Mouse (Mus musculus) neural tube, embryonic 15.5 days (tissue): ENCODE results near the gene Prok2. TPM values are rescaled to one million over a fixed set of nuclear protein-coding genes. Genes with fewer than 3 reads are reported as not detected.

Experiments
- ATAC-seq: fragments of 200-750 bp; cut with Nextera tagmentation; 2 replicates; pipeline ENCODE4 v1.8.0; 2017; ENCODE audit warnings: mild to moderate bottlenecking, moderate TSS enrichment, moderate library complexity; ENCODE audit not compliant: low FRiP score
- H3K27ac ChIP-seq: fragments of 300-500 bp; sonication (generic); replicated peaks from 2 replicates; pipeline ENCODE4 v1.5.1; 2015; ENCODE audit warnings: mild to moderate bottlenecking, inconsistent platforms
- H3K27me3 ChIP-seq: fragments of 300-500 bp; sonication (generic); replicated peaks from 2 replicates; pipeline ENCODE4 v1.6.1; 2015; ENCODE audit warnings: inconsistent platforms
- H3K36me3 ChIP-seq: fragments of 300-500 bp; sonication (generic); 2 replicates; pipeline ENCODE4 v1.6.1; 2015; ENCODE audit warnings: inconsistent platforms
- H3K4me1 ChIP-seq: fragments of 300-500 bp; sonication (generic); 2 replicates; pipeline ENCODE4 v1.6.1; 2015; ENCODE audit warnings: inconsistent platforms
- H3K4me2 ChIP-seq: fragments of 300-500 bp; sonication (generic); 2 replicates; pipeline ENCODE4 v1.6.1; 2015; ENCODE audit warnings: inconsistent platforms, mild to moderate bottlenecking, moderate library complexity
- H3K4me3 ChIP-seq: fragments of 300-500 bp; sonication (generic); replicated peaks from 2 replicates; pipeline ENCODE4 v1.5.1; 2015; ENCODE audit warnings: mild to moderate bottlenecking, inconsistent platforms
- H3K9ac ChIP-seq: fragments of 300-500 bp; sonication (generic); replicated peaks from 2 replicates; pipeline ENCODE4 v1.6.1; 2015; ENCODE audit warnings: mild to moderate bottlenecking, inconsistent platforms
- H3K9me3 ChIP-seq: fragments of 300-500 bp; sonication (generic); replicated peaks from 2 replicates; pipeline ENCODE4 v1.6.1; 2016; ENCODE audit warnings: inconsistent platforms
- WGBS: fragments of 180-500 bp; shearing (Covaris S2); methylation state at CpG from one replicate; pipeline ENCODE4 v1.1.7; 2015; ENCODE audit warnings: mixed read lengths; 5-methylcytosine and 5-hydroxymethylcytosine counted together
- polyA plus RNA-seq: library from polyadenylated mRNA; unstranded; fragments of >200 nt; fragmentation: Nextera tagmentation; extraction: Ambion mirVana; gene quantifications from 2 replicates; pipeline ENCODE4 v1.2.1, GENCODE M21; 2015

Gene Prok2
- polyA plus RNA-seq, 1 experiment from 2014 or later, result 0.31 TPM

DNA sequence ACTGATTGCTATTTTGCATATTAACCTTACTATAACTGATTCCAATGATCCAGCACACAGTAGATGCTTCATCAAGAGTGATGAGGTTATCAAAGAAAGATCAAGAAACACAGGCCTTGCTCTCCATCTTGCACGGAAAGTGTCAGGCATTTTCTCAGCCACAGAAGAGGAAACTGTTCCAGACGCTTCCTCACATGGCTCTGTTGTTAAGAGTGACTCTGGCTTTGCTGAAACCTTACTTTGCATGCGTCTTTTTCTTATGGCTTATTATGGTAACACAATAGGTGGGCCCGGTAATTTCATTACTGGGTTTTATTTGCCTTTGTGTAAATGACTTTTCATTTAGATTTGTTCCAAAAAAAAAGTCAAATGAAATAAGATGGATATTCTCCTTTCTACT is 5.7 kb upstream of the Prok2 start:
- no peak for ATAC-seq
- no peak overlapping the region for H3K4me2 ChIP-seq
- no peak overlapping the region for H3K27ac ChIP-seq
- H3K9ac ChIP-seq, result no peak overlapping the region
- no peak overlapping the region for H3K4me3 ChIP-seq
- H3K27me3 ChIP-seq, result peaks cover 27% of the 10 kb centered on the region
- H3K36me3 ChIP-seq, result no peaks in the 10 kb centered on the region
- peaks cover 1% of the 10 kb centered on the region for H3K4me1 ChIP-seq
- 62% methylated on average over 4 of the region's 4 CpGs for WGBS
- H3K9me3 ChIP-seq, result no peaks in the 10 kb centered on the region

DNA sequence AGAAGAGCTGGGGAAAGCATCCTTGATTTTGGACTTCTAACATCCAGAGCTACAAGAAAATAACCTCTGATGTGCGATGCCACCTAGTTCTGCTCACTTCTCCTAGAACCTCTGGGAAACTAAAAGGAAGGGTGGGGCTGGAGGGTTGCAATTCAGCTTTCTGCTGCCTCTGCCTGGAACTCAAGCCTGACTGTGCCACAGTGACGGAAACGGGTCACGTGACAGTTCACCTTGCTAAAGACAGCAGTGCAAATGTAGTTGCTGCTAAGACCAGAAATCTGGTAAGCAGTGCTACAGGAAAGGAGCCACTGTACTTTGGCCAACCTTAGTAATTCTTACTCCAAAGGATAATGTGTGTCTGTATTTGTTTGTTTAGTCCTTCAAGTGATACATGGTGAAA is 3.7 kb upstream of the Prok2 start:
- no peak overlapping the region for H3K27ac ChIP-seq
- WGBS, result 89% methylated on average over 4 of the region's 4 CpGs
- H3K4me3 ChIP-seq, result no peak overlapping the region
- H3K36me3 ChIP-seq, result no peaks in the 10 kb centered on the region
- no peak for ATAC-seq
- peaks cover 45% of the 10 kb centered on the region for H3K27me3 ChIP-seq
- H3K4me1 ChIP-seq, result peaks cover 16% of the 10 kb centered on the region
- H3K9me3 ChIP-seq, result no peaks in the 10 kb centered on the region
- no peak overlapping the region for H3K4me2 ChIP-seq
- no peak overlapping the region for H3K9ac ChIP-seq

DNA sequence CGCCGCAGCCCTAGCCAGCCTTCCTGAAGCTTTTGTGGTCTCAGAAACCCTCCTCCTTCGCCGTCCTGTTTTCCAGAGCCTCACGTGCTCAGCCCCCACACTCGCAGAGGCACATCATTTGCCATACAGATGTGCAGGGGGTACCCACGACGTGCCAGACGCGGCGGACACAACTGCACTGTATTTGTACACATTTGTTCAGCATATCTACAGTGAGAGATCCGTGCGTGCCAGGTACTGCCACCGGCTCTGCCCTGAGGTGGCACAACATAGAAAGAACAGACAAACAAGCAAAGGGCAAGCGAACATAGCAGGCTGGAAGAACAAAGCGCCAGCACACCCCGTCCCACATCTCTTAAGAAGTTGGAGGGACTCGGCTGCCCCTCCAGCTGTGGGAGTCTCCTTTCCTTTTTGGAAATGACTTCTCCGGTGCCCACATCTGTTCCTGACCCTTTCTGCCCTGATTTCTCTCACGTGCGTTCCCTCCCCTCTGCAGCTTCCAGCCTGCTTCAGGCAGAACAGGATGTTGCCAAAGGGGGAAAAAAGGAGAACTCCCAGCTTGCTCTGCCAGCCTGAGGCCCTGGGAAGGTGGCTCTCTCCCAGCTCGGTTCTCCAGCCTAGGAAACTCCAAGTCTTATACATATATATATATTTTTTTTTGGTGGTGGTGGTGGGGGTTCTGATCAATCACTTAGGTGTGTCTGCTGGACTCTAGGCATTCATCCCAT is 548 bp upstream of the Prok2 start:
- 5% methylated on average over 22 of the region's 22 CpGs for WGBS
- ATAC-seq, result no peak
- Histone ChIP-seq H3K27ac (no peak overlapping the region), H3K4me3 (peak overlapping the region; percentile 50), H3K4me2 (peak overlapping the region; percentile 98), H3K27me3 (peaks cover 57% of the 10 kb centered on the region), H3K36me3 (no peaks in the 10 kb centered on the region), H3K9ac (peak overlapping the region; percentile 50), H3K9me3 (no peaks in the 10 kb centered on the region), H3K4me1 (peaks cover 16% of the 10 kb centered on the region)

DNA sequence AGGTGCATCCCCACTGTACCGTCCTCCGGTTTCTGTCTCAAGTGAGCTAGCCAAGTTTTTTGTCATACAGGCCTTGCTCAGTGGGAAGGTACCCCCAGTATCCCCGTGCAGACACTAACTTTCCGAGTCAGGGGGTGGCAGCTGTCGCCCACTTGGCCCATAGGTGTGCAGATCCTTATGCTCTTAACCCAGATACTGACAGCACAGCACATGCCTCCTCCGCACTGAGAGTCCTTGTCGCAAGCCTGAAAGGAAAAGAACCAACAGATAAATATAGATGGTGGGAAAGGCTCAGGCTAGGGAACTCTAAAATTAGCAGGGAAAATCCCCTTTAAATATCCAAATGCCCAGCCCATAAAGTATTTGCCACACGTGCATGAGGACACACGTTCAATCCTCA is 3.8 kb downstream of the Prok2 start:
- Histone ChIP-seq H3K9ac (no peak overlapping the region), H3K4me1 (peaks cover 16% of the 10 kb centered on the region), H3K27ac (no peak overlapping the region), H3K27me3 (peaks cover 38% of the 10 kb centered on the region), H3K4me3 (no peak overlapping the region), H3K36me3 (no peaks in the 10 kb centered on the region), H3K9me3 (no peaks in the 10 kb centered on the region), H3K4me2 (no peak overlapping the region)
- 90% methylated on average over 9 of the region's 9 CpGs for WGBS
- no peak for ATAC-seq

DNA sequence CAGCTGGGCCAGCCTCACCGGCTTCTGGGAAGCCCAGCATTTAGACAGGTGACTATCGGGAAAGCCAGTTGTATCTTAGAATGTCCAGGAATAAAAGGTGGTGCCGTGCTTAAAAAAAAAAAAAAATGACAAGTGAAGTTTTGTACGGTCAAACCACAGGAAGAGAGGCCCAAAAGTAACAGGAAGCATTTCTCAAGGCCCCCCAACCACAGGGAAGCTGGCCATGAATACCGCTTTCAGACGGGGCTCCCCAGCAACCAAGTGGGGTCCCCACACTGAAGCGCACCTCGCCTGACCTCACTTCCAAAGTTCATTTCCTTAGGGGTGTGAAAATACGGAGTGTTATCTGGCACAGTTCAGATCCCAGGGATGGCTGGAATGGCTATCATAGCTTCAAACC is 5.2 kb downstream of the Prok2 start:
- no peak overlapping the region for H3K9ac ChIP-seq
- 91% methylated on average over 9 of the region's 9 CpGs for WGBS
- peaks cover 25% of the 10 kb centered on the region for H3K27me3 ChIP-seq
- no peak overlapping the region for H3K4me2 ChIP-seq
- no peak overlapping the region for H3K27ac ChIP-seq
- peaks cover 6% of the 10 kb centered on the region for H3K4me1 ChIP-seq
- no peaks in the 10 kb centered on the region for H3K9me3 ChIP-seq
- no peak for ATAC-seq
- no peak overlapping the region for H3K4me3 ChIP-seq
- H3K36me3 ChIP-seq, result no peaks in the 10 kb centered on the region

GRCm38 (mm10) chr6:99715913-99716312 is 10.3 kb downstream of the Prok2 start:
- no peaks in the 10 kb centered on the region for H3K4me1 ChIP-seq
- H3K9ac ChIP-seq, result no peak overlapping the region
- no peak for ATAC-seq

DNA sequence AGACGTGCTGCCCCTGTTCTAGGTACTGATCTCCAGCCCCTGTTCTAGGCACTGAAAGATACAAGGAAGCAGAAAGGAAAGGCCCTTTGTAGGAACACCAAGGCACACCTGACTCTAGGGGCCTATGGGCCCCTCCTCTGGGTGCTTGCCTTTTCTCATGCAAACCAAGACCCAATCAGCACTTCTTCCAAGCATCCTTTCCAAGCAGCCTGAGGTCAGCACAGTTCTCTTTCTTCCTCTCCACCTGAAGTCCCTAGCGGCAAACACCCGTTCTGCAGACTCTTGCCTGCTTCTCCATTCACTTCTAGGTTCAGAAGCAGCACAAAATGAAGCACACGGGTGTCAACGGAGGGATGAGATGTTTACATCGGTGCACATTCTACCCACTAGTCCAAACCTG is 11.0 kb downstream of the Prok2 start:
- Histone ChIP-seq H3K9me3 (no peaks in the 10 kb centered on the region), H3K36me3 (no peaks in the 10 kb centered on the region), H3K27me3 (peaks cover 4% of the 10 kb centered on the region; the same call in 1 of the 2 replicates), H3K4me2 (no peak overlapping the region), H3K4me1 (no peaks in the 10 kb centered on the region), H3K9ac (no peak overlapping the region), H3K27ac (no peak overlapping the region), H3K4me3 (no peak overlapping the region)
- 66% methylated on average over 6 of the region's 6 CpGs for WGBS
- ATAC-seq, result no peak

More at GRCm38 (mm10) chr6:99715913-99716312, 10.3 kb downstream of the Prok2 start:
- Histone ChIP-seq H3K4me3 (no peak overlapping the region), H3K36me3 (no peaks in the 10 kb centered on the region), H3K27me3 (peaks cover 4% of the 10 kb centered on the region; the same call in 1 of the 2 replicates), H3K4me2 (no peak overlapping the region), H3K9me3 (no peaks in the 10 kb centered on the region), H3K27ac (no peak overlapping the region)
- 75% methylated on average over 5 of the region's 6 CpGs for WGBS

DNA sequence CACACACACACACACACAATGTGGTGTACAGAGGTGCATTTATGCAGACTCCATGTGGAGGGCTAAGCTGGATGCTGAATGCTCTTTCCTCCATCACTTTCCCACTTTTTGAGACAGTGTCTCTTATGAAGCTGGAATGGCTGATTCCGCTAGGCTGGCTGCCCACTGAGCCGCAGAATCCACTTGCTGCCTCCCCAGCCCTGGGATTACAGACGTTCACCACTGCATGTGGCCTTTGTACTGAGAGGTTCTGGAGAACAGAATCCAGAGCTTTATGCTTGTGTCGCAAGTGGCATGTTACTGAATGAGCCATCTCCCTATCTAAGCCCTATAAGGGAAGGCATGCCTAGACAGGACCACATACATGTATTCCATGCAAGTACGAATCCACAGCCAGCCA is 12.9 kb downstream of the Prok2 start:
- H3K9ac ChIP-seq, result no peak overlapping the region

DNA sequence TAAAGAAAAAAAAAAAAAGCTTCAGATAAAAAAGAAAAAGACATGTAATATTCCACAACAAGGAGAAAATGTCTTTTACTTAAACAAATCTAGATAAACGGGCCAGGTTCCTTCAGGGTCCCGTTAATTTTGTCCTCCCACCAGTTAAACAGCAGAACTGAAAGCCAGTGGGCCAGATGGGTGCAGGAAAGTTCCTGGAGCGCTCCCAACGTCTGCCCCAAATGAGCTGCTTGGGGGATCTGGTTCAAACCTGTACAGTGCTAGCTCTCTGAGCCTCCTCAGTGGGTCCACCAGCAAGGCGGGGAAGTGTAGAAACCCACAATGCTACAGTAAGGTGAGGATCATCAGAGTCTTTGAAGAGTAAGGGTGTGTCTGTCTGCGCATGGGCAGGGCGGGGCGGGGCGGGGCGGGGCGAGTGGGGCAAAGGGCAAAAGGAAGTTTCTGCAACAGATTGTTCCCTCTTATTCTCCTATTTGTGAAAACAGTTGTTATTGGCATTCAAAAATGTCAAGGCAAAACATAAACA is 14.6 kb downstream of the Prok2 start:
- no peak overlapping the region for H3K4me2 ChIP-seq
- WGBS, result 82% methylated on average over 11 of the region's 11 CpGs
- H3K9ac ChIP-seq, result no peak overlapping the region
- H3K27ac ChIP-seq, result no peak overlapping the region
- no peak for ATAC-seq
- H3K9me3 ChIP-seq, result no peaks in the 10 kb centered on the region
- H3K4me3 ChIP-seq, result no peak overlapping the region
- peaks cover 11% of the 10 kb centered on the region; the same call in 1 of the 2 replicates for H3K27me3 ChIP-seq
- H3K4me1 ChIP-seq, result no peaks in the 10 kb centered on the region
- no peaks in the 10 kb centered on the region for H3K36me3 ChIP-seq

More for the DNA sequence above, 12.9 kb downstream of the Prok2 start:
- Histone ChIP-seq H3K36me3 (no peaks in the 10 kb centered on the region), H3K4me1 (no peaks in the 10 kb centered on the region), H3K27ac (no peak overlapping the region), H3K4me2 (no peak overlapping the region), H3K4me3 (no peak overlapping the region), H3K9me3 (no peaks in the 10 kb centered on the region), H3K27me3 (peaks cover 7% of the 10 kb centered on the region; the same call in 1 of the 2 replicates)
- no peak for ATAC-seq
- 84% methylated on average over 5 of the region's 5 CpGs for WGBS

- 39% methylated on average over 3 of the region's 3 CpGs for WGBS
- peak; percentile 53; the same call in 1 of the 2 replicates for ATAC-seq
- no peak overlapping the region for H3K4me2 ChIP-seq
These were observed 25.7 kb downstream of the Prok2 start for GRCm38 (mm10) chr6:99700484-99700883.

GRCm38 (mm10) chr6:99692916-99693841 is 33.0 kb downstream of the Prok2 start:
- H3K9me3 ChIP-seq, result no peaks in the 10 kb centered on the region
- peak; percentile 23; the same call in 1 of the 2 replicates for ATAC-seq
- under 1% methylated on average over 105 of the region's 110 CpGs for WGBS

More at GRCm38 (mm10) chr6:99700484-99700883, 25.7 kb downstream of the Prok2 start:
- Histone ChIP-seq H3K36me3 (no peaks in the 10 kb centered on the region), H3K27ac (no peak overlapping the region), H3K9ac (no peak overlapping the region), H3K9me3 (no peaks in the 10 kb centered on the region), H3K27me3 (peaks cover 15% of the 10 kb centered on the region), H3K4me3 (no peak overlapping the region), H3K4me1 (peaks cover 11% of the 10 kb centered on the region)

More at GRCm38 (mm10) chr6:99692916-99693841, 33.0 kb downstream of the Prok2 start:
- Histone ChIP-seq H3K4me2 (peak overlapping the region; percentile 90), H3K27ac (peak overlapping the region; percentile 93), H3K4me1 (peaks cover 42% of the 10 kb centered on the region), H3K27me3 (peaks cover 39% of the 10 kb centered on the region), H3K4me3 (peak overlapping the region; percentile 74), H3K9ac (peak overlapping the region; percentile 79), H3K36me3 (no peaks in the 10 kb centered on the region)
